Mouse (Mus musculus): Measurements from ENCODE around the gene Camk2b. TPM values are rescaled to one million over a fixed set of nuclear protein-coding genes. Genes with fewer than 3 reads are reported as not detected.

The Camk2b gene
- 12.5 TPM for total RNA-seq (2023)

GRCm38 (mm10) chr11:6066176-6066575 is at the start of gene Camk2b:
Camk2b (minus strand) TSS chr11:6066362.

GRCm38 (mm10) chr11:5955546-5956276 is 110.5 kb downstream of the Camk2b start, which contains the start of gene Ykt6:
Ykt6 (plus strand) TSS chr11:5955693.

DNA sequence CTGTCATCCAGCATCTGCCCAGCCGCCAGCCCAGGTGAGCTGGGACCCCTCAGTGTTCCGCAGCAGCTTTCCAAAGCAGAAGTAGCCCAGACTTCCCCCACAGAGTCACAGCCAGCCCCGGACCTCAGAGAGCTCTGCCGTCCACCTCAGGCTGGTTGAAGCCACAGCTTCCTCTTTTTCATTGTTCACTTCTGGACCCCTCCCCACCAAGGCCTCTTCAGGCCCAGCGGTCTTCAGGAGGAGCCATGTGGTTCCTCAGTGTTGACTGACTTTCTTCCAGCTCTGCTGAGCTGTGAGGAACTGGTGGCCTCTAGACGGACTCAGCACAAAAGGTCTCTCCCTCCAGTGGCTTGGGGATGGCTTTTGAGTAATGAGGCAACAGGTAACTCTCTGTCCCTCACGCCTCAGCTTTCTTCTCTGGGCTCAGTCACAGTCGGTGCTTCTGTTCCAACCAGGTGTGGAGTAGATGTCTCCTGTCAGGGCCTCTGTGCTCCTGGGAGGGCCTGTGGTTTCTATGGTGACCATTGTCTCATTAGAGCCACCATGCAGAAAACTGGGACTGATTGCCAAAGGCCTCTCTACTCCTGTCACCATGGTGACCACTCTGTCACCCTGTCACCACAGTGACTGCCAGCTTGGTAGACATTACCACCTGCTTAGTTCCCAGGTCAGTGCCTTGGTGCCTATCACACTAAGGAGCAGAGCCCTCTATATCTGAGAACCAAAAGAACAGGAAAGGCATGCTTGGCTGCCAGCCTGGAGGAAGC is 116.4 kb downstream of the Camk2b start, which contains the start of gene Gck:
Gene Gck, minus strand, starts transcription at position 496 of the 767 bp plus-strand sequence.

Other genes with a start within 250 kb of the Camk2b start
- 36.3 TPM for gene Polm, start 228.3 kb downstream of the Camk2b start, total RNA-seq (2023)
- gene Aebp1, start 204.4 kb downstream of the Camk2b start, total RNA-seq (2023), result 0.35 TPM
- gene Pold2, start 188.1 kb downstream of the Camk2b start, total RNA-seq (2023), result 61.0 TPM
- not detected for gene Myl7, start 167.6 kb downstream of the Camk2b start, total RNA-seq (2023)
- not detected for gene Gck, start 116.3 kb downstream of the Camk2b start, total RNA-seq (2023)
- gene Ykt6, start 110.7 kb downstream of the Camk2b start, total RNA-seq (2023), result 59.6 TPM
- gene A730071L15Rik, start 133.7 kb upstream of the Camk2b start, total RNA-seq (2023), result 0.47 TPM
- 52.6 TPM for gene Nudcd3, start 134.1 kb upstream of the Camk2b start, total RNA-seq (2023)
- gene Npc1l1, start 163.8 kb upstream of the Camk2b start, total RNA-seq (2023), result 0.32 TPM
- gene Ddx56, start 201.4 kb upstream of the Camk2b start, total RNA-seq (2023), result 73.7 TPM
- 26.6 TPM for gene Tmed4, start 208.5 kb upstream of the Camk2b start, total RNA-seq (2023)
- 169 TPM for gene Ogdh, start 225.3 kb upstream of the Camk2b start, total RNA-seq (2023)

Data from CD4-positive naive resting alpha-beta T cell, adult 76 days (primary cell).